Mouse (Mus musculus): ENCODE results near the gene Ptk6.

Ptk6 gene

GRCm38 (mm10) chr2:181202422-181202821 is at the start of gene Ptk6:
Gene Ptk6 (minus strand): TSS chr2:181202789.
- no peak for DNase-seq (ENCODE audit: low spot score in 2 of 2)

- DNase-seq (ENCODE audit: low spot score in 2 of 2) = no peak
Observed at GRCm38 (mm10) chr2:181251841-181252240, 49.3 kb upstream of the Ptk6 start.

DNA sequence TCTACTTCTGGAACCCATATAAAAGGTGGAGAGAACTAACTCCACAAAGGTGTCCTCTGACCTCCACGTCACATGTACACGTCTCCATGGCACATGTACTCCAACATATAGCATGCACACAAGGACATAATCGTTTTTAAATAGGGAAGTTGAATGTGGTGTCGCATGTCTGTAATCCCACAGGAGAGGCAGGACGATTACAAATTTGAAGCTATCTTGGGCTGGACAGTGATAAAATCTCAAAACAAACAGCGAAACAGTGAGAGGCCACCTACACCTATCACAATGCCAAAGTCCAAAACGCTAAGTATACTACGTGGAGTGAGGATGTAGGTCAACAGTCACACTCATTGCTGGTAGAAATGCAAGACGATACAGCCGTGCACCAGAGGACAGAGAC is 46.6 kb upstream of the Ptk6 start:
- no peak for DNase-seq (ENCODE audit: low spot score in 2 of 2)

DNA sequence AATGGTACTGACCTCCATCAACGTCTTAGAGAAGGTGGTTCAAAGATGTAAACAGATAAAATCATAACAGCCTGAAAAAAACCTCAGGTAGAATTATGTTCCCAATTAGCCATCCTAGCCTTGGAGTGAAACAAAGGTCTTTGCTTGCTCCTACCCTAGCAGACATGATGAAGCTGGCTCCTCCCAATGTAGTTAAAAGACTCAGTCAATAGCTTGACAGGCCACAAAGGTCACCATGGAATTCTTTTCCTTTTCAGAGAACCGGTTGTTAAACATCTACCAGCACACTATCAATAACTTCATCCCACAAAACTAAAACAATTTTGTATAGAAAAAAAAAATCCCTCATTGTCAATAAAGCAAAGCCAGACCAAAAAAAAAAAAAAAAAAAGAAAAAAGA is 42.4 kb upstream of the Ptk6 start:
- DNase-seq (ENCODE audit: low spot score in 2 of 2) = no peak

DNA sequence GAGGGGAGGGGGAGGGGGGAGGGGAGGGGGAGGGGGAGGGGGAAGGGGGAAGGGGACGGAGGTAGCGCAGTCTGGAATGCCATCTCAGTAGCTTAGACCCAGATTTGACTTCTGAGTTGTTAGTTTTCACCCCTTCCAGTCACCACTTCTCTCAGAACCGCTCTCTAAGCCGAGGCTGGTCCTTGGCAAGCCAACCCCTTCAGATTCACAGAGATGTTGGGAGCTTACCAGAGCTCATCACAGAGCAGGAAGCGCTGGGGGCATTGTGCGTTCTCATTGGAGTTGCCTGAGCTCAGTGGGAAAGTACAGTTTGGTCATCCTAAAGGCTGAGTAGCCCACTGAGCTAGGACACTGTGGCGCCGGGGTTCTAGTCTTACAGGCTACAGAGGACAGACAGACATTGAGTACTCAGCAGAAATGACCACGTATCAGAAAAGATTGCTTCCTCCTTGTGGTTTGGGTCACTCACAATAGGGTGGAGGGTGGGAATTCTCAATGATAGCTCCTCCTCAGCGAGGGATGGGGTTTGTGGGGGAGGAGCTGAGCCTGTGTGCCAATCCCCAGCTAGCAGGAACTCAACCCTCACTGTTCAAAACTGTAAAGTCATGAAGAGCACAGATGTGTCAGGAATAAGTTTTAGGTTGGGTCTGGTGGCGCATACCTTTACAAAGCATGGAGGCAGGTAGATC is 41.3 kb upstream of the Ptk6 start:
- DNase-seq (ENCODE audit: low spot score in 2 of 2) = no peak

DNA sequence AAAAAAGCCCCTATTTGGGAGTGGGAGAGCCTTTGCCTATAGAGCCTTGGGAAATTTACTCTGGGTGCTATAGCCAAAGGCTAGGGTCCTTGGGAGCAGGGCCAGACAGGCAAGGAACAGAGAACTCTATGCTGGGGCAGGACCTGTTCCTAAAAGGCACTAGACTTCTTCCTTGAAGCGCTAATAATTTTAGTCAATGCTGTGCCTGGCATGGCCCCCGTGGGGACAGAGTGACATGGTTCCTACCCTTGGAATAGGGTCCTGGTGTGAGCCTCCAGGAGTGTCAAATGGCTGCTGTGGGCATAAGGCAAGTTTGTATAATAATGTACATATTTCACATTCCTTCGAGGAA is 39.7 kb upstream of the Ptk6 start:
- no peak for DNase-seq (ENCODE audit: low spot score in 2 of 2)

GRCm38 (mm10) chr2:181241602-181242313 is 39.2 kb upstream of the Ptk6 start, which contains the start of gene Helz2:
Gene Helz2 (minus strand): TSS chr2:181242027.
- peak in 1 of 2 experiments; percentile 45 for DNase-seq (ENCODE audit: low spot score in 2 of 2)

DNA sequence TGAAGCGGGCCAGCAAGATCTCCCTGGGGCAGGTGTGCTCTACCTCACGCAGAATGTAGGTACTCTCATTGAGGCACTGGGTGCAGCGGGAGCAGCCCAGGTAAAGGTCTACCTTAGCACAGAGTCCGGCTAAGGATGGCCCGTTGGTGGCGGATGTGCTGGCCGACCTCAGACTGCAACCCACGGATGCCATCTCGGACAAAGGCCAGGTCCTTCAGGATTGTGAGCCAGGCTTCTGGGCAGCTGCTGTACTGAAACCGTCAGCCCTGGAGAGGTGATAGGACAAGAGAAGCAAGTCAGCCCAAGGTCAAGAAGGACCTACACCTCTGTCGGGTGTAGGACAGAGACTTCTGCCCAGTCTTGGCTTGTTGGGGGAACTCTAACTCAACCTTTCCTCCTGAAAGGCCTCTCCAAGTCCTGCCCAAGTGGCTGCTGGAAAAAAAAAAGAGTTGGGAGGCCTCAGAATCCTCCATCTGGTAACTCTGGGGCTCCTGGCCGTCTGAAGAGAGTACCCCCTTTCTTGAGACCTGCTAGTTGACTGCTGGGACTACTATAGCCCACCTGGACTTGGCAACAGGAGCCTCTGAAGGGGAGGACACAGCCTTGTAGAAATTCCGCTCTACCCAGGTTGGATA is 38.3 kb upstream of the Ptk6 start:
- no peak for DNase-seq (ENCODE audit: low spot score in 2 of 2)

DNA sequence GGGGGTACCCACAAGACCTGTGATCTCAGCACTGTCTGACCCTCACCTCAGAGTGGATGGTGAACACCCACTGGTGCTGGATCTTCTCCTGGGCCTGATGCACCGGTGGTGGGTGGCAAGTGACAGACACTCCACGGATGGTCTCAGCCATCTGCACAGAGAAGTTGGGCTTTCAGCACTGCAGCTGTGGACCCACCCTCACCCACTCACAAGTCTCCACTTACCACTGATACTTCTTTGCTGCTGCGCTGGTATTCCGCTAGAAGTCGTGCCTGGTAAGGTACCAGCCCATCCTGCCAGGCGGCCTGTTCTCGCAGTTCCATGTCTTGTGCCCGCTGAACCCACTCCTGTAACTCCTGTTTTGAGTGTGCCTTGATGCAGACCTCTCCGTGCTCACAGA is 36.7 kb upstream of the Ptk6 start:
- DNase-seq (ENCODE audit: low spot score in 2 of 2) = no peak

GRCm38 (mm10) chr2:181238861-181239260 is 36.3 kb upstream of the Ptk6 start:
- DNase-seq (ENCODE audit: low spot score in 2 of 2) = no peak

GRCm38 (mm10) chr2:181238091-181238610 is 35.6 kb upstream of the Ptk6 start:
- no peak for DNase-seq (ENCODE audit: low spot score in 2 of 2)

GRCm38 (mm10) chr2:181237251-181238014 is 34.8 kb upstream of the Ptk6 start:
- no peak for DNase-seq (ENCODE audit: low spot score in 2 of 2)

DNA sequence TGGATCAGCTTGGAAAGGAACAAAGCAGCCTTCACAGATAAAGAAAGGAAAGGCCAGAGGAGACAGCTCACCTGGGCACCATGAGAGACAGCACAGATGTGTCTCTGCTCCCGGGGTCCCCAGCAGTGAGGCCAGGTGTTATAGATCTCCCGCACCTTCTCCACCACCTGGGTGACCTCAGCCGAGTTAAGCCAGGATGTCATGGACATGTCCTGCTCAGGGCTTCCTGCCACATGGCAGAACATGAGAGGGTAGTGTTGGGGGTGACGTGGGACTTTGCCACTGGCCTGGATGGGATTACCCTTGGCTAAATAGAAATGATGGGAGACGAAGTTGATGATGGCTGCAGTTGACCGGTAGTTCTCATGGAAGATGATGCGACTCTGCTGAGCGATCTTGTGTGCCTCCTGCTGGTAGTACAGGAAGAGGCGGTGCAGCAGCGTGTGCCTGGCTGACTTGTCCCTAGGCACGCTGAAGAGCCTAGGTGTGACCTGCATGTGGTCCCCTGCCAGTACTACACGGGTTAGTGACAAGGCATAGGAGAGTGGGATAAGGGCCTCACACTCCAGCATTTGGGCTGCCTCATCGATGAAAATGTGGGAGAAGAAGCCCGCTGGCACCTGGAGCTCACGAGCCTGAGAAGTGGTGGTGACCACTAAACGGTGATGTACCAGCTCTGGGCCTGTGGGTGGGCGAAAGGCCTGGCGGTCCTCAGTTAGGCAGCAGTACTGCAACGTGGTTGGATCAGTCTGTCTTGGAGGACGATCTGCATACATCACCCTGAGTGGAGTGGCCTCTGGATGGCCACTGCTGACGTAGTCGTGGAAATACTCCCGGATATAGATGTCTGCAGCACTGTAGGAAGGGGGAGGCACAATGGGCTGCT is 33.3 kb upstream of the Ptk6 start:
- no peak for DNase-seq (ENCODE audit: low spot score in 2 of 2)

DNA sequence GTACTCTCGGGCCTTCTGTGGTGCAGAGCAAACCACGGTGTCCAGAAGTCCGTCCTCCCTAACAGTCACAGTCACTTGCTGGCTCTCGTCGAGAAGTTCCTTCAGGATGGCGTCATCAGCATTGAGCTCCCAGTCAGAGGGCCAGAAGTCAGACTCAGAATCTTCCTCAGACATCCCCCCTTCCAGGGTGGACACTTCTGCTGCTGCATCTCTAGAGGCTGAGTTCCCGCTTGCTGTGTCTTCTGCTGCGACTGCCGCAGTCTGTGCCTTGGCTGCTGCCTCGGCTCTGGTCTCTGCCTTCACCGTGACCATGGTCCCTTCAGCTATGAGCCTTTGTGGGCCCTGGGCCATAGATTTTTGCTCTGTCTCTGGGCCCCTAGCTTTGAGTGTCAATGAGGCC is 32.1 kb upstream of the Ptk6 start:
- no peak for DNase-seq (ENCODE audit: low spot score in 2 of 2)

GRCm38 (mm10) chr2:181233443-181233842 is 30.9 kb upstream of the Ptk6 start:
- no peak for DNase-seq (ENCODE audit: low spot score in 2 of 2)

DNA sequence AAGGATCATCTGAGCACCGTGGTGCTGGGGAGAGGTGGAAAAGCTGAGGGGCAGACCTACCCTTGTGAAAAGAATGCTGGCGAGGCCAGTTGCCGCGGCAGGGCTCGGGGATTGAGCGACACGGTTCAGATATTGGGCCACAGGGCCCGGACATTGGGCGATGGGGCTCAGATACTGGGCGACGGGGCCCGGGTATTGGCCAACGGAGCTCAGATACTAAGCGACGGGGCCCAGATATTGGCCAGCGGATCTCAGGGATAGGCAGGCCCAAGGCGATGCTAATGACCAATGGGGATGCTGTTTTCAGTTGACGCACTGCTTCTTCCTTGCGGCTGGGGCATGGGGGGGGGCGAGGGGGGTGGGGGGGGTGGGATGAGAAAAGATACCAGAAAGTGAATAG is 28.6 kb upstream of the Ptk6 start:
- no peak for DNase-seq (ENCODE audit: low spot score in 2 of 2)

GRCm38 (mm10) chr2:181228335-181228734 is 25.7 kb upstream of the Ptk6 start:
- no peak for DNase-seq (ENCODE audit: low spot score in 2 of 2)

DNA sequence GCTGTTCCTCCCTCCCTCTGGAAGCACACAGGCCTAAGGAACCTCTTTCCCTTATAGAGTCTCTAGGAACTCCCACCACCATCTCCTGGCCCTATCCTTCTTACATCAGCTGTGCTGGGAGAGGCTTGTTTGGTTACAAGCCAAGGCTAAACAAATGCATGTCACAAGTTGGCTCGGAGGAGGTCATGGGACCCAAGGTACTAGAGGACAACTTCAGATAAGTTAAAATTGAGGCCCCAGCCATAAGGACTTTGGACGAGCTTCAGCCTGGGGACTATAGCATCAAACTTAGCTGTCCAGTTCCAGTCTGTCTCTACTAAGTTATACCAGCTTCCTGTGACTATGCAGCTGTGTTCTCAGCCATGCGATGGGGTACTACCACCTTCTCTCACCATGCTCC is 24.5 kb upstream of the Ptk6 start:
- no peak for DNase-seq (ENCODE audit: low spot score in 2 of 2)

- DNase-seq (ENCODE audit: low spot score in 2 of 2) = no peak
Observed at GRCm38 (mm10) chr2:181224994-181225393, 22.4 kb upstream of the Ptk6 start.

DNA sequence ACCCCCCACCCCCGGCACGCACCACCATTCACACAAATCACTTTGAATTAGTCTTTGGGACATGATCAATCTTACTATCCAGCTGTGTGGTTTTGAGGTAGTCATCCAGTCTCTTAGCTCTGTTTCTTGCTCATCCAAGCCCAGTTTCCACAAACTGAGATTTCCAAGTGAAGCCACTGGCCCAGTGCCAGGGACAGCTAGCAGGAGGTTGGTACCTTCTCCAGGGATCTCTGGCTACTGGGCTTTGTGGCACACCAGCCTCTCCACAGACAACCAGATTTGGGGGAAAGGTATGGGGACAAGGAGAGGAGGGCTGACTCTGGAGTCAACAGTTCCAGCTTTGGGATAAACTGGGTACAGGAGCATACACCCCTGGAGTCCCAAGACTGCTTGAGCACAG is 17.8 kb upstream of the Ptk6 start:
- no peak for DNase-seq (ENCODE audit: low spot score in 2 of 2)
